Comparison of ENCODE assay signal across 27 mouse cellular contexts in the genomic region with DNA sequence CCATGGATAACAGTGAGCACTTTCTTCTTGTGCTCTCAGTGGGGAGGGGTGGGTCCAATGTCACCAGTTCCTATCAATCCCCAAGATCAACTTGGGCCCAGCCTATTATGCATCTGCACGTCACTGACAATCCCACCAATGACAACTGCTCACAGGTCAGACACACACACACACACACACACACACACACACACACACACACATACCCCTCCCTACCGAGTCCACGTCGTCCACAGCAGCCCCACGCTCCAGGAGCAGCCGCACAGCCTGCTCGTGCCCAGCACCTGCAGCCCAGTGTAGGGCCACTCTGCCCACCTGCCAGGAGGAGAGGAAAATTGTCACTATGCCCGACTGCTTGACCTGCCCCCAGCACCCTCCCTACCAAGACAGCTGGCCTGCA. TPM values are rescaled to one million over a fixed set of nuclear protein-coding genes. Genes with fewer than 3 reads are reported as not detected.
DNase-seq lines count a peak whose midpoint lies in the region; ATAC-seq and TF ChIP-seq lines count a peak whose summit lies in the region.
"Had no signal": no experiment of that assay in that cellular context is flagged by ENCODE, and none has a peak within 500 bp of the region (broad histone marks: within the 10 kb centered on the region; RNA-seq: fewer than 3 reads in every experiment).

No protein-coding gene starts in this region.

- H3K4me2 ChIP-seq in forebrain, embryonic 12.5 days: no peak overlapping the region
- no peak overlapping the region for H3K4me2 ChIP-seq in forebrain, embryonic 14.5 days (ENCODE audit: low read length)
- no peak overlapping the region for H3K4me2 ChIP-seq in midbrain, embryonic 12.5 days (replicated peaks)
- H3K4me2 ChIP-seq in midbrain, embryonic 16.5 days (ENCODE audit: low read length): no peak overlapping the region
- no peak overlapping the region for H3K4me2 ChIP-seq in hindbrain, embryonic 16.5 days (ENCODE audit: low read length)
- H3K4me2 ChIP-seq: embryonic facial prominence, embryonic 15.5 days; heart, embryonic 12.5 days; limb, embryonic 12.5 days; liver, embryonic 12.5 days; neural tube, embryonic 12.5 days had no signal

- no peak for DNase-seq in forebrain, embryonic 14.5 days (ENCODE audit: low spot score)
- peak; percentile 27 for DNase-seq in brain, embryonic 14.5 days (ENCODE audit: low read depth)
- DNase-seq in left cerebral cortex, postnatal 36 days (ENCODE audit: low spot score in 2 of 2): no peak
- no peak for DNase-seq in urinary bladder, postnatal 36 days (ENCODE audit: low spot score in 2 of 2)
- DNase-seq: adrenal gland, postnatal 25 days; embryo, embryonic 11 days; forebrain, postnatal 0 days; gastrocnemius, postnatal 14 days; heart, postnatal 10 days; kidney, postnatal 25 days; lung, adult 18-20 months; right cerebral cortex, postnatal 25 days; spleen, adult 18-20 months had no signal

- H3K9me3 ChIP-seq in forebrain, embryonic 12.5 days: no peaks in the 10 kb centered on the region
- no peaks in the 10 kb centered on the region for H3K9me3 ChIP-seq in forebrain, embryonic 14.5 days (replicated peaks; ENCODE audit: control insufficient read depth, low read length)
- H3K9me3 ChIP-seq in midbrain, embryonic 12.5 days: no peaks in the 10 kb centered on the region
- no peaks in the 10 kb centered on the region for H3K9me3 ChIP-seq in midbrain, embryonic 16.5 days (replicated peaks; ENCODE audit: control insufficient read depth, low read length, poor library complexity, severe bottlenecking)
- H3K9me3 ChIP-seq in hindbrain, embryonic 16.5 days (ENCODE audit: control insufficient read depth, low read length): no peaks in the 10 kb centered on the region
- H3K9me3 ChIP-seq: embryonic facial prominence, embryonic 15.5 days; heart, embryonic 12.5 days; limb, embryonic 12.5 days; liver, embryonic 12.5 days; neural tube, embryonic 12.5 days had no signal

- no peak for TF ChIP-seq POLR2A in brain, embryonic 14.5 days (IDR thresholded peaks at IDR 0.05; ENCODE audit: borderline replicate concordance, extremely low read depth, insufficient read depth, insufficient read length, poor library complexity, severe bottlenecking)

- ATAC-seq in forebrain, embryonic 12.5 days (ENCODE audit: low FRiP score): no peak
- no peak for ATAC-seq in forebrain, embryonic 14.5 days
- no peak for ATAC-seq in midbrain, embryonic 12.5 days (ENCODE audit: low FRiP score, low read depth)
- ATAC-seq in midbrain, embryonic 16.5 days: no peak
- ATAC-seq in hindbrain, embryonic 16.5 days: peak; percentile 81
- ATAC-seq: CD4-positive, CD25-positive, alpha-beta regulatory T cell, adult 4 months; forebrain, postnatal 0 days; intestine, postnatal 0 days; liver, embryonic 12.5 days had no signal

- intact Hi-C loops in left cerebral cortex, postnatal 36 days (cut with DNase I): loop anchor here (10.0 kb wide), 1 partner anchor 150 kb away; the partner anchor contains the start of gene Oaz2

- no peaks in the 10 kb centered on the region for H3K36me3 ChIP-seq in forebrain, embryonic 12.5 days (replicated peaks)
- no peaks in the 10 kb centered on the region for H3K36me3 ChIP-seq in forebrain, embryonic 14.5 days (ENCODE audit: control insufficient read depth, insufficient read depth, low read length)
- H3K36me3 ChIP-seq in midbrain, embryonic 12.5 days: no peaks in the 10 kb centered on the region
- H3K36me3 ChIP-seq in midbrain, embryonic 16.5 days (ENCODE audit: control insufficient read depth, insufficient read depth, low read length): no peaks in the 10 kb centered on the region
- no peaks in the 10 kb centered on the region for H3K36me3 ChIP-seq in hindbrain, embryonic 16.5 days (ENCODE audit: control insufficient read depth, insufficient read depth, low read length)
- H3K36me3 ChIP-seq: embryonic facial prominence, embryonic 15.5 days; heart, embryonic 12.5 days; limb, embryonic 12.5 days; liver, embryonic 12.5 days; neural tube, embryonic 12.5 days had no signal

- no peak overlapping the region for H3K4me3 ChIP-seq in forebrain, embryonic 12.5 days (replicated peaks)
- H3K4me3 ChIP-seq in forebrain, embryonic 14.5 days (ENCODE audit: low read depth, low read length): no peak overlapping the region
- no peak overlapping the region for H3K4me3 ChIP-seq in midbrain, embryonic 12.5 days
- H3K4me3 ChIP-seq in midbrain, embryonic 16.5 days (ENCODE audit: low read depth, low read length): no peak overlapping the region
- H3K4me3 ChIP-seq in hindbrain, embryonic 16.5 days (ENCODE audit: low read length): no peak overlapping the region
- H3K4me3 ChIP-seq: embryonic facial prominence, embryonic 15.5 days; heart, embryonic 12.5 days; layer of hippocampus, adult 2 months; limb, embryonic 12.5 days; liver, embryonic 12.5 days; neural tube, embryonic 12.5 days had no signal

- peaks cover 6% of the 10 kb centered on the region for H3K4me1 ChIP-seq in forebrain, embryonic 12.5 days
- no peaks in the 10 kb centered on the region for H3K4me1 ChIP-seq in forebrain, embryonic 14.5 days (ENCODE audit: control insufficient read depth, insufficient read depth, low read length)
- H3K4me1 ChIP-seq in midbrain, embryonic 12.5 days: 0 out of 2 replicates have a peak, but pooled peaks cover 4% of the 10 kb centered on the region
- no peaks in the 10 kb centered on the region for H3K4me1 ChIP-seq in midbrain, embryonic 16.5 days (ENCODE audit: control insufficient read depth, insufficient read depth, low read length)
- no peaks in the 10 kb centered on the region for H3K4me1 ChIP-seq in hindbrain, embryonic 16.5 days (ENCODE audit: control insufficient read depth, insufficient read depth, low read depth, low read length)
- H3K4me1 ChIP-seq: embryonic facial prominence, embryonic 15.5 days; liver, embryonic 12.5 days; neural tube, embryonic 12.5 days had no signal

- H3K9ac ChIP-seq in forebrain, embryonic 12.5 days: no peak overlapping the region
- H3K9ac ChIP-seq in forebrain, embryonic 14.5 days (ENCODE audit: low read length): no peak overlapping the region
- no peak overlapping the region for H3K9ac ChIP-seq in midbrain, embryonic 12.5 days (replicated peaks)
- H3K9ac ChIP-seq in midbrain, embryonic 16.5 days (ENCODE audit: low read depth, low read length): no peak overlapping the region
- no peak overlapping the region for H3K9ac ChIP-seq in hindbrain, embryonic 16.5 days (ENCODE audit: low read depth, low read length)
- H3K9ac ChIP-seq: embryonic facial prominence, embryonic 15.5 days; forebrain, postnatal 0 days; heart, embryonic 12.5 days; limb, embryonic 12.5 days; liver, embryonic 12.5 days; neural tube, embryonic 12.5 days had no signal

- peaks cover 6% of the 10 kb centered on the region; the same call in 1 of the 2 replicates for H3K27me3 ChIP-seq in forebrain, embryonic 12.5 days
- H3K27me3 ChIP-seq in forebrain, embryonic 14.5 days (replicated peaks; ENCODE audit: control insufficient read depth, insufficient read depth, low read length): no peaks in the 10 kb centered on the region
- peaks cover 1% of the 10 kb centered on the region; the same call in 1 of the 2 replicates for H3K27me3 ChIP-seq in midbrain, embryonic 12.5 days
- no peaks in the 10 kb centered on the region for H3K27me3 ChIP-seq in midbrain, embryonic 16.5 days (ENCODE audit: control insufficient read depth, insufficient read depth, low read depth, low read length)
- no peaks in the 10 kb centered on the region for H3K27me3 ChIP-seq in hindbrain, embryonic 16.5 days (replicated peaks; ENCODE audit: control insufficient read depth, insufficient read depth, low read length)
- H3K27me3 ChIP-seq: embryonic facial prominence, embryonic 15.5 days; limb, embryonic 12.5 days; neural tube, embryonic 12.5 days had no signal

- WGBS in forebrain, embryonic 12.5 days: 82% methylated on average over 8 of the region's 8 CpGs
- WGBS in forebrain, embryonic 14.5 days: 72% methylated on average over 8 of the region's 8 CpGs
- WGBS in midbrain, embryonic 12.5 days: 71% methylated on average over 8 of the region's 8 CpGs
- 61% methylated on average over 8 of the region's 8 CpGs for WGBS in midbrain, embryonic 16.5 days
- 64% methylated on average over 8 of the region's 8 CpGs for whole genome bisulfite sequencing in hindbrain, embryonic 16.5 days

- TF ChIP-seq CTCF in brain, embryonic 14.5 days (IDR thresholded peaks at IDR 0.05; ENCODE audit: borderline replicate concordance, extremely low read depth, insufficient read depth, insufficient read length): no peak

- peak overlapping the region; percentile 36; the same call in 1 of the 2 replicates for H3K27ac ChIP-seq in forebrain, embryonic 12.5 days
- no peak overlapping the region for H3K27ac ChIP-seq in forebrain, embryonic 14.5 days (ENCODE audit: low read depth, low read length)
- H3K27ac ChIP-seq in midbrain, embryonic 12.5 days (replicated peaks): 0 out of 2 replicates have a peak overlapping the region, but pooled peaks have one; percentile 15
- no peak overlapping the region for H3K27ac ChIP-seq in midbrain, embryonic 16.5 days (ENCODE audit: low read length)
- no peak overlapping the region; the same call in 1 of the 2 replicates for H3K27ac ChIP-seq in hindbrain, embryonic 16.5 days (ENCODE audit: low read depth, low read length)
- H3K27ac ChIP-seq: embryonic facial prominence, embryonic 15.5 days; layer of hippocampus, adult 2 months; limb, embryonic 12.5 days; liver, embryonic 12.5 days; neural tube, embryonic 12.5 days had no signal

RNA-seq across cellular contexts. Expression of gene Ankdd1a, which starts 5.6 kb away (rescaled TPM):
- polyA plus RNA-seq in forebrain, embryonic 12.5 days (2016; fragmentation: Nextera tagmentation; extraction: Ambion mirVana): 0.18 and 0.28 TPM in 2 replicates
- not detected in 2 replicates for polyA plus RNA-seq in forebrain, embryonic 14.5 days (2014; fragmentation: Nextera tagmentation; extraction: Ambion mirVana)
- 0.22 and 0.24 TPM in 2 replicates for polyA plus RNA-seq in midbrain, embryonic 12.5 days (2016; fragmentation: Nextera tagmentation; extraction: Ambion mirVana)
- 1.1 and 1.8 TPM in 2 replicates for polyA plus RNA-seq in midbrain, embryonic 16.5 days (2015; fragmentation: Nextera tagmentation; extraction: Ambion mirVana)
- polyA plus RNA-seq in brain, embryonic 14.5 days (2012; rRNA removed): 1.2 and 2.1 TPM in 2 replicates
- 1.1 and 1.2 TPM in 2 replicates for polyA plus RNA-seq in hindbrain, embryonic 16.5 days (2015; fragmentation: Nextera tagmentation; extraction: Ambion mirVana)
- total RNA-seq in left cerebral cortex, postnatal 36 days (2021): 1 to 10 TPM; 3.1 to 3.4 TPM
- total RNA-seq: gastrocnemius, postnatal 14 days; megakaryocyte, adult 5-6 weeks had no signal
- polyA plus RNA-seq: heart, embryonic 12.5 days; intestine, postnatal 0 days; kidney, embryonic 14.5 days; limb, embryonic 12.5 days; liver, embryonic 12.5 days had no signal

RNA-seq across cellular contexts. Expression of gene Spg21, which starts 53.7 kb away (rescaled TPM):
- polyA plus RNA-seq in forebrain, embryonic 12.5 days (2016; fragmentation: Nextera tagmentation; extraction: Ambion mirVana): 116 and 118 TPM in 2 replicates
- 163 and 168 TPM in 2 replicates for polyA plus RNA-seq in forebrain, embryonic 14.5 days (2014; fragmentation: Nextera tagmentation; extraction: Ambion mirVana)
- 112 and 113 TPM in 2 replicates for polyA plus RNA-seq in midbrain, embryonic 12.5 days (2016; fragmentation: Nextera tagmentation; extraction: Ambion mirVana)
- 111 and 126 TPM in 2 replicates for polyA plus RNA-seq in midbrain, embryonic 16.5 days (2015; fragmentation: Nextera tagmentation; extraction: Ambion mirVana)
- 58.8 and 62.0 TPM in 2 replicates for polyA plus RNA-seq in brain, embryonic 14.5 days (2012; rRNA removed)
- polyA plus RNA-seq in hindbrain, embryonic 16.5 days (2015; fragmentation: Nextera tagmentation; extraction: Ambion mirVana): 107 TPM in 2 replicates
- 10 to 100 TPM; 27.4 to 30.8 TPM for total RNA-seq in left cerebral cortex, postnatal 36 days (2021)

Comparison
In these comparisons a context has a peak if more than half of its experiments do, and no peak if none do; other contexts are left out.
1. H3K27ac ChIP-seq: peak in forebrain, embryonic 12.5 days (single experiment) and midbrain, embryonic 12.5 days (single experiment); none in forebrain, embryonic 14.5 days (single experiment), midbrain, embryonic 16.5 days (single experiment) and hindbrain, embryonic 16.5 days (single experiment).